Mouse (Mus musculus): ENCODE measurements around the gene Upk1b.

DNA sequence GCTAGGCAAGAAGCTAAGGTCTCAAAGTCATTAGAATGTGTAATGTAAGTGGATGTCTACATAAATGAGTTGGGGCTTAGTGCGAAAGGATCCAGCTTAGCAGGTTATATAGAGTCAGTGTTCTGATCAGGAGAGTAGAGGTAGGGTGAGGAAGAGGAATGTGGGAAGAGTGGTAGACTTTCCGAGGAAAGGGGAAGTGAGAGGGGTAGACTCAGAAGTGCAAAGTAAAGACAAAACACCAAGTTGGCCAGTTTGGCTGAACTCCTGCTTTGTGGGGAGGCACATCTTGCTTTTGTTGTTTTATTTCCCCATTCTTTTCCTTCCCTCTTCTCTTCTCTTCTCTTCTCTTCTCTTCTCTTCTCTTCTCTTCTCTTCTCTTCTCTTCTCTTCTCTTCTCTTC lies 11.1 kb downstream of the Upk1b start:
- TF ChIP-seq CTCF (IDR thresholded peaks at IDR 0.05; ENCODE audit: insufficient read depth, low read length) (no peak), POLR2A (IDR thresholded peaks at IDR 0.05; ENCODE audit: borderline replicate concordance, extremely low read depth, low read depth, low read length) (no peak)

Measured in lung, adult 2 months (tissue).